Mouse (Mus musculus) hindlimb bud, embryonic 11.5 days (tissue): ENCODE results near the gene Kdm5a.

Experiments used
- DNase-seq: peaks from one replicate; pipeline ENCODE4 v3.0.0-alpha.2; 2012; ENCODE audit warnings: low read depth, low spot score; ENCODE audit errors: extremely low spot score

Kdm5a gene

GRCm38 (mm10) chr6:120470666-120471065, 106.7 kb downstream of the Kdm5a start:
- no peak for DNase-seq

GRCm38 (mm10) chr6:120471991-120472441, 108.1 kb downstream of the Kdm5a start:
- DNase-seq, result no peak

- no peak for DNase-seq
Observed at GRCm38 (mm10) chr6:120472455-120473140, 108.7 kb downstream of the Kdm5a start.

DNA sequence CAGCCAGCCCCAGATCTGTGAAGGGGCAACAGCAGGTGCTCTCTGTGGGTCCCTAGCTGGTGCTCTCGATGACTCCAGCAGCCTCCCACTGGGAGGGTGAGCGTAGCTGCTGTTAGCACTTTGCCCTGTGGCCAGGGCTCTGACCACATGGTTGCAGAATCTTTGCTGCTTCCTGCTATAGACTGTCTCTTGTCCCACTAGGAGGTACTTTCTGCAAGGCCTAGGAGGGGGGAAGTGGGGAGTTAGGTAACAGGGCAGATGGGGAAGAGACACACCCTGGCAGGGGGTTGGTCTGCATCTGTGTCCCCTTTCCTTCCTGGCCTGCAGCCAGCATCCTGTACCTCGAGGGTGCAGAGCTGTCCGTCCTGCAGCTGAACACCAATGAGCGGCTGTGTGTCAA, 109.5 kb downstream of the Kdm5a start:
- no peak for DNase-seq

GRCm38 (mm10) chr6:120475288-120475687, 111.4 kb downstream of the Kdm5a start:
- DNase-seq, result no peak

DNA sequence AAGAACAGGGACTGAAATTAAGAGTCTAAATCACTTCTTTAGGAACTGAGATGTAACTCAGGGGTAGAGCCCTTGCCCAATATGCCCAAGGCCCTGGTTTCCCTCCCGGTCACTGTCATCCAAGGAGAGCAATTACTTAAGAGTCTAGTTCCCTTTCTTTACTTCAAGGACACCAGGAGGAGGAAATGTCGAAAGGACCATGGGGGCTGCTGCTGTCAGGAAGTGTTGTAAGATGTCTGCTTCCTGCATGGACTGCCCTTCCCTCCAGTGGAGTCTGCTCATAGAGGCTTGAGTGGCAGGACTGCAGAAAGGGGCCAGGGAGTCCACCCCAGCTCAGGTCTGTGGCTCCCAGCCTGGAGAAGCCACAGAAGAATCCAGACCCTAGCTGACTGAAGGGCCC, 115.4 kb downstream of the Kdm5a start:
- no peak for DNase-seq

- DNase-seq, result no peak
Observed at GRCm38 (mm10) chr6:120480361-120480760, 116.4 kb downstream of the Kdm5a start.

- DNase-seq, result no peak
Observed at GRCm38 (mm10) chr6:120481538-120481937, 117.6 kb downstream of the Kdm5a start.

GRCm38 (mm10) chr6:120482021-120482420, 118.1 kb downstream of the Kdm5a start:
- no peak for DNase-seq

DNA sequence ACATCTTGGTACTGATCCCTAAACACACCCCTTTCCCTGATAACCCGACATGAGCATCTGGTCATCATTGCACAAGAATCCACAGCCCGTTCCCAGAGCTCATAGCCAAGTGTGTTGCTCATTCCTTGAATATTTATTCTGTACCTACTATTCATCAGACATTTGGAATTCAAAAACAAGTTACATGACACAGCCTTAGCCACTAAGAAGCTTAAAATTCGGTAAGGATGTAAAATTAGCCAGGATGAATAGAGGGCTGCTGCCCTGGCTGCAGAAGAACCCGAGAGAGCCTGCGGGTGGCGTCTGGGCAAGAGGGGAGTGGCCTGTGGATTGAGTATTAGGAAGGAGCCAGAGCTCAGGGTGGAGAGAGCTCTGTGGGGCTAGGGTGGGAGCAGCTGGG, 118.8 kb downstream of the Kdm5a start:
- no peak for DNase-seq

GRCm38 (mm10) chr6:120483211-120483626, 119.3 kb downstream of the Kdm5a start:
- no peak for DNase-seq

DNA sequence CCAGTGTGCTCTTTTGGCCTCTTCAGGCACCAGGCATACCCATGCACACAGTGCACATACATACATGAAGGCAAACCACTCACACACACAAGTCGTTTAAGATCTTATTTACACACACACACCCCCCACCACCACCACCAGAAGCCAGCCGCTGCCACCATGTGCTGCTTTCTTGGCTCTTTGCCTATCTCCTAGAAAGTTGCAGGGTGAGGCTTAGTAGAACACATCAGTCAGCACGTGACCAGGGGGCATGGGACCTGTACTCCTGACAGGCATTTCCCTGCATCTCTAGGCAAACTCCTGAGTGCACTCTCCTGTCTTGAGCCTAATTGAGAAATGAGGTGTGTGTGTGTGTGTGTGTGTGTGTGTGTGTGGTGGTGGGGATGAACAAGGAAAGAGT, 121.1 kb downstream of the Kdm5a start:
- no peak for DNase-seq

DNA sequence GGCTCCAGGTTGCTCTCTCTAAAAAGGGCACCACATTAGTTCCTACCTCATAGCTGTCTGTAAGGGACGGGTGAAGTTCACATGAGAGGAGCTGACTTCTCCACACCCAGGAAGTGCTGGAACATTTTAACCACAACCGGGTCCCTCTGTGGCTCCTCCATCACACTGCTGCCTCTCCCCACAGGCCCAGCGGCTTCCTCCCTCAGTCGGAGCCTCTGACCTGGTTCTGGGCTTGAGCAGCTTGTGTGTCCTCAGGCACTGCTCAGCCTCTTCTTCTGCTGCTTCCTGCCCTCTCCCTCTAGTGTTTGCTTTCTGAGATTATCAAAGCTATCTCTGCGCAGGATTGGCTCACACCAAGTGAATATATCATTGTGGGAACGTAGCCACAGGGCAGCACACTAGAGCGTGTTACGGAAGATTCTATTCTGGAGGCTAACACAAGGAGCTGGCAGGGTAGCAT, 122.2 kb downstream of the Kdm5a start:
- no peak for DNase-seq

GRCm38 (mm10) chr6:120488647-120489046, 124.7 kb downstream of the Kdm5a start:
- DNase-seq, result no peak

DNA sequence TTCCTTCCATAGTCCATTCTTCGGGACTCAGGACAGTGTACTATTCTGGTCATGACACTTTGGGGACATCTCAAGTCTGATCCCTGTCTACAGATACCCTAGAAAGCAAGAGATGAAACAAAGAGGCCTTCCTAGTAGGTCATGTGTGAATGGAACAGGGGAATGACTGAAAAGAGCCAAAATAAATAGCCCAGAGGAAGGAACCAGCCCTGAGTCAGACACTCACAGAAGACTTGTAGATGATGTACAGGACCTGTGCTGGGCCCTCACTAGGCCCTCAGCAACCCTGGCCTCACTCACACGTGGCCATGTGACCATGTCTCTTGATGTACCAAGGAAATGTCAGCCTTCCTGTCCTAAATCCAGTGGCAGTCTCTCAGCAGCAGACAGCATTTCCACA, 125.5 kb downstream of the Kdm5a start:
- no peak for DNase-seq

DNA sequence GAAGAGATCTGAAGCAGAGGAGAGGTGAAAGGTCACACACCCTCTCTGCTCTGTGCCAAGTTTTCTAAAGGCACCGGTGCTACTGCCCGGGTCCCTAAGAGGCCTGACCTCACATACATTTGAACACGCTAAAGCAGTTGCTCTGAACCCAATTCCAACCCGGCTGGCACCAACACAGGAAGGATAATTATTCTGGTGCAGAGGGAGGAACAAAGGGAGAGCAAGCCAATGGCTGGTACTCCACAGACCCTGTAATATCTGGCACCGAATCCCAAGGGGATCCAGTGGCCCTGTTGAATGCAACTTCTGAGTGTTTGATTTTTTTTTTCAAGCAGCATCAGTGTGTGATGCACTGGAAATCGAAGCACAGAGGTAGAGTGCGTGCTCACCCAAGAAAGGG, 127.1 kb downstream of the Kdm5a start:
- no peak for DNase-seq

DNA sequence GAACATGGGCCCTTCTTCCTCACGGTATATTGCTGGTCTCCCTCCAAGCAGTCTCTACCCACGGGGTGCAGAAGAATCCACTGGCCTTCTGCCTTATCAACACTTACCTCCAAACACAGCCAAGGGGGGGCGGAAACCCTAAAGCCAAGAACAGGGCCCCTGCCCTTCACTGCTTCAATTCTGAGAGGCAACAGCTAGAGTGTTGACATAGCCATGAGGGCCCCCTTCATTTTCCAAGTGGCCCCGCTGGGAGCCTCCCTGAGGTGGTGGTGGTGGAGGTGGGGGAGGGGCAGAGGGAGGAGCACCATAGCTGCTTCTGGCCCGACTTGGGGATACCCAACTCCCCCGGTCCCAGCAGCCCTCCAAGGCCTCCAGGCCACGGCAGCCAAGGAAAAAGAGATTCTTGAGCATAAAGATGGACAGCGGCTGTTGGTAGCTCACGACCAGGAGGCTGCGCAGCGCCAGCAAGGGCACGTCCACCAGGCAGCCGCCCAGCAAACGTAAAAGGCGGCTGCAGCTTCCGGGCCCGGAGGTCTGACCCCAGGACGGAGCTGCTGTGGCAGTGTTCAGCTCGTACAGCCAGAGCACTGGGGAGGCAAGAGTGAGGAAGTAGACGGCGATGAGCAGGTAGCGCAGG, 128.1 kb downstream of the Kdm5a start:
- no peak for DNase-seq

DNA sequence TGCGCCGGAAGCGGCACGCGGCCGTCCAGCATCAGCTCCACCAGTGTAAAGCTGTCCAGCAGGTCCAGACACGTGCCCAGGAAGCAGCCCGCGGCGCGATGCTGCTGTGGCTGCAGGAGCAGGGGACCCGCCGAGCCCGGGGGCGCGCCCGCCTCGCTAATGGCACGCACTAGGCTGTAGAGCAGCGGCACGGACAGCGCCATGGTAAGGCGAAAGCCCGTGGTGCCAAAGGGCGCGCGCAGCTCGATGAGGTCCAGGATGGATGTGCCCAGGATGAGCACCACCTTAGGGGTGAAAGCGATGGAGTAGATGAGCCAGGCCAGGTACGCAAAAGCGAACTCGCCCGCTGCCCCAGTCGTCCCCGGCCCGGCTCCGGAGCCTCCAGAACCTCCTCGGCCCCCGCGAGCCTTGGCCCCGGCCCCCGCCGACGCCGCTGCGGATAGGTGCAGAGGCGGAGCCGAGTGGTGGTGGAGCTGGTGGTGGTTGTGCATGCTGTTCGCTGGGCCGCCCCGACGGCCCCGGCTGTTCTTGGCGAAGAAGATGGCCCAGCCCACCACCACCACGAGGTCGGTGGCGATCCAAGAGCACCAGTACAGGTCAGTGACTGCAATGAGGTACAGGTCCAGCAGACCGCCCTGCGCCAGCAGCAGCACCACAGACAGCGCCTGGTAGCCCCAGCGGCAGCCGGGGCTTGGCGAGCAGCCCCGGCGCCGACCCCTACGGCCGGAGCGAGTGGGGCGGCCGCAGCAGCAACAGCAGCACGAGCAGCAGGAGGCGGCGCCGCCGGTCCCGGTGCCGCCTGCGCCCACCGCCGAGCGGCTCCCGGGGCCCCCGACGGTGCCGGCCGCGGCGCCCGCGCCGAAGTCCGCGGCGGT, 128.8 kb downstream of the Kdm5a start:
- DNase-seq, result no peak

DNA sequence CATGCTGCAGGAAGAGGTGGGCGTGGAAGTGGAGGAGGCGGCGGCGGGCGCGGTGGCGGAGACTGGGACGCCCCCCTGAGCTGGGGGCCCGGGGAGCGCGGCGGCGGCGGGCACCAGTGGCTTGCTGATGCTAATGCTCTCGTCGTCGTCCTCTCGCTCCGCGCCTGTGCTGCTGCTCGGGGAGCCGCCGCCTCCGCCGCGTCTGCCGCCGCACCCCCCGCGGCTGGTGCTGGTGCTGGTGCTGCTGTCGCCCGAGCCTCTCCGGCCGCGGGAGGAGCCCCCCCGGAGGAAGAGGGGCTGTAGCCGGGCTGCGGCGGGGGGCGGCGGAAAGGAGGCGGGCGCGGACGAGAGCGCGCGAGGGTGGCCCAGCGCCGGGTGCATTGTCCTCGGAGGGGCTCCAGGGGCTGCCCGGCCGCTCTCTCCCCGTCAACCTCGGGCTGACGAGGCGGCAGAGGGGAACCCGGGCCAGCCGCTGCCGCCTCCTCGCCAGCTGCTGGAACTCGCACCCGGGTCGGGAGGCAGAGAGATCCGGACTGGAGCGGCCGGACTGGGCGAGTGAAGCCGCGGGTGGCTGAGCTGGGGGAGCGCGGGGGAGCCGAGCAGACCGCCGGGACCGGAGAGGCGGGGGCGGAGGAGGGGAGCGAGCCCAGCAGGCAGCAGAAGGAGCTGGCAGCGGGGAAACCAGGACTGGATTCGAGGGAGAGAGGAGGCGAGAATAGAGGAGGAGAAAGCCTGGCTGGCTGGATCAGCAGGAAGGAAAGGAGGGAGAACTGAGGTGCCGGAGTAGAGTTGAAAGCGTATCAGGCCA, 129.7 kb downstream of the Kdm5a start, which contains the start of gene Tmem121b:
Tmem121b (minus strand) TSS at position 434 of the 808 bp plus-strand sequence.
- DNase-seq, result no peak
